Mouse (Mus musculus): ENCODE data around the gene Camkmt.

The Camkmt gene

GRCm38 (mm10) chr17:85292276-85292675, 201.9 kb downstream of the Camkmt start:
- no peak for DNase-seq (ENCODE audit: low spot score)

- DNase-seq (ENCODE audit: low spot score), result no peak
Observed at GRCm38 (mm10) chr17:85303686-85304085, 213.3 kb downstream of the Camkmt start.

- no peak for DNase-seq (ENCODE audit: low spot score)
Observed at GRCm38 (mm10) chr17:85308566-85308965, 218.2 kb downstream of the Camkmt start.

GRCm38 (mm10) chr17:85309046-85309445, 218.7 kb downstream of the Camkmt start:
- no peak for DNase-seq (ENCODE audit: low spot score)

- no peak for DNase-seq (ENCODE audit: low spot score)
Observed at GRCm38 (mm10) chr17:85311348-85311747, 221.0 kb downstream of the Camkmt start.

GRCm38 (mm10) chr17:85318401-85318800, 228.0 kb downstream of the Camkmt start:
- no peak for DNase-seq (ENCODE audit: low spot score)

- no peak for DNase-seq (ENCODE audit: low spot score)
Observed at GRCm38 (mm10) chr17:85319779-85320300, 229.5 kb downstream of the Camkmt start.

- no peak for DNase-seq (ENCODE audit: low spot score)
Observed at GRCm38 (mm10) chr17:85328901-85329300, 238.5 kb downstream of the Camkmt start.

GRCm38 (mm10) chr17:85335464-85335863, 245.1 kb downstream of the Camkmt start:
- no peak for DNase-seq (ENCODE audit: low spot score)

- no peak for DNase-seq (ENCODE audit: low spot score)
Observed at GRCm38 (mm10) chr17:85337666-85338065, 247.3 kb downstream of the Camkmt start.

- DNase-seq (ENCODE audit: low spot score), result no peak
Observed at GRCm38 (mm10) chr17:85341134-85341700, 250.9 kb downstream of the Camkmt start.

GRCm38 (mm10) chr17:85342471-85342870, 252.1 kb downstream of the Camkmt start:
- no peak for DNase-seq (ENCODE audit: low spot score)

- no peak for DNase-seq (ENCODE audit: low spot score)
Observed at GRCm38 (mm10) chr17:85343435-85343834, 253.1 kb downstream of the Camkmt start.

- no peak for DNase-seq (ENCODE audit: low spot score)
Observed at GRCm38 (mm10) chr17:85346701-85347100, 256.3 kb downstream of the Camkmt start.

- no peak for DNase-seq (ENCODE audit: low spot score)
Observed at GRCm38 (mm10) chr17:85349331-85349935, 259.1 kb downstream of the Camkmt start.

- no peak for DNase-seq (ENCODE audit: low spot score)
Observed at GRCm38 (mm10) chr17:85351301-85351700, 260.9 kb downstream of the Camkmt start.

GRCm38 (mm10) chr17:85352731-85353130, 262.4 kb downstream of the Camkmt start:
- DNase-seq (ENCODE audit: low spot score), result no peak

GRCm38 (mm10) chr17:85353191-85353590, 262.8 kb downstream of the Camkmt start:
- no peak for DNase-seq (ENCODE audit: low spot score)

GRCm38 (mm10) chr17:85353636-85354035, 263.3 kb downstream of the Camkmt start:
- DNase-seq (ENCODE audit: low spot score), result no peak

GRCm38 (mm10) chr17:85355356-85355755, 265.0 kb downstream of the Camkmt start:
- no peak for DNase-seq (ENCODE audit: low spot score)

- DNase-seq (ENCODE audit: low spot score), result no peak
Observed at GRCm38 (mm10) chr17:85361006-85361405, 270.7 kb downstream of the Camkmt start.

GRCm38 (mm10) chr17:85367319-85367718, 277.0 kb downstream of the Camkmt start:
- DNase-seq (ENCODE audit: low spot score), result no peak

GRCm38 (mm10) chr17:85368776-85369175, 278.4 kb downstream of the Camkmt start:
- DNase-seq (ENCODE audit: low spot score), result no peak

GRCm38 (mm10) chr17:85372076-85372475, 281.7 kb downstream of the Camkmt start:
- peak; percentile 66 for DNase-seq (ENCODE audit: low spot score)
